Mouse (Mus musculus) embryo, embryonic 10.5 days (tissue): ENCODE results near the gene Cd209e.
"Not testable (repeated sequence)": the region's sequence is repeated elsewhere in the genome, so short reads cannot be mapped to it uniquely, and the experiment has no call there.

Source experiments
- DNase-seq: peaks from one replicate; pipeline ENCODE4 v3.0.0-alpha.2; 2015; ENCODE audit warnings: low spot score

Gene Cd209e

GRCm38 (mm10) chr8:3854209-3854608, at the start of gene Cd209e:
Gene Cd209e, minus strand, starts transcription at chr8:3854309.
- DNase-seq, result no peak

- DNase-seq, result no peak
These were observed 24.3 kb upstream of the Cd209e start, which contains the start of gene Cd209d for GRCm38 (mm10) chr8:3878455-3878854. Gene Cd209d, minus strand, starts transcription at chr8:3878555.

GRCm38 (mm10) chr8:3876121-3876520, 22.0 kb upstream of the Cd209e start:
- no peak for DNase-seq

- DNase-seq, result not testable (repeated sequence)
These were observed 8.6 kb upstream of the Cd209e start for GRCm38 (mm10) chr8:3862736-3863135.

- DNase-seq, result no peak
These were observed 51.0 kb downstream of the Cd209e start for GRCm38 (mm10) chr8:3803091-3803490.
